Mouse (Mus musculus) kidney, postnatal 36 days (tissue): ENCODE measurements around the gene Mylpf.
"Not testable (repeated sequence)": the region's sequence is repeated elsewhere in the genome, so short reads cannot be mapped to it uniquely, and the experiment has no call there.

ENCODE experiments used
- DNase-seq, 2 experiments: peaks; one replicate each; pipeline ENCODE4 v3.0.0; 2021 to 2022; ENCODE audit warnings: mixed read lengths in 2 of 2

Gene Mylpf

GRCm38 (mm10) chr7:127208553-127209438, at the start of gene Mylpf:
Mylpf (plus strand) TSS chr7:127208890.
- DNase-seq = peak; percentile 97 to 98

- no peak for DNase-seq
Observed at GRCm38 (mm10) chr7:127162546-127162945, 46.1 kb upstream of the Mylpf start.

GRCm38 (mm10) chr7:127164002-127164401, 44.7 kb upstream of the Mylpf start:
- DNase-seq = no peak

GRCm38 (mm10) chr7:127165607-127166493, 42.8 kb upstream of the Mylpf start:
- no peak for DNase-seq

- DNase-seq = no peak
Observed at GRCm38 (mm10) chr7:127166501-127166900, 42.2 kb upstream of the Mylpf start.

- no peak for DNase-seq
Observed at GRCm38 (mm10) chr7:127176937-127177336, 31.8 kb upstream of the Mylpf start.

GRCm38 (mm10) chr7:127180783-127181182, 27.9 kb upstream of the Mylpf start:
- DNase-seq = no peak

GRCm38 (mm10) chr7:127181724-127182123, 27.0 kb upstream of the Mylpf start:
- not testable (repeated sequence) for DNase-seq

- peak in 1 of 2 experiments; percentile 39 for DNase-seq
Observed at GRCm38 (mm10) chr7:127183345-127183744, 25.3 kb upstream of the Mylpf start.

GRCm38 (mm10) chr7:127183828-127184227, 24.9 kb upstream of the Mylpf start:
- peak; percentile 27 to 59 for DNase-seq

GRCm38 (mm10) chr7:127184720-127185119, 24.0 kb upstream of the Mylpf start:
- no peak for DNase-seq

GRCm38 (mm10) chr7:127185601-127186000, 23.1 kb upstream of the Mylpf start:
- DNase-seq = peak in 1 of 2 experiments; percentile 28

GRCm38 (mm10) chr7:127187351-127187750, 21.3 kb upstream of the Mylpf start:
- no peak for DNase-seq

- DNase-seq = no peak
Observed at GRCm38 (mm10) chr7:127188305-127189276, 20.1 kb upstream of the Mylpf start.

GRCm38 (mm10) chr7:127190672-127191071, 18.0 kb upstream of the Mylpf start:
- DNase-seq = no peak

GRCm38 (mm10) chr7:127192989-127193388, 15.7 kb upstream of the Mylpf start:
- DNase-seq = peak; percentile 77 to 80

GRCm38 (mm10) chr7:127194011-127194632, 14.6 kb upstream of the Mylpf start:
- DNase-seq = no peak

- DNase-seq = no peak
Observed at GRCm38 (mm10) chr7:127194633-127195029, 14.1 kb upstream of the Mylpf start.

- DNase-seq = peak; percentile 97 to 98
Observed at GRCm38 (mm10) chr7:127195544-127196295, 13.0 kb upstream of the Mylpf start, which contains the start of gene Cd2bp2. Cd2bp2 (minus strand) TSS chr7:127196050.

- DNase-seq = no peak
Observed at GRCm38 (mm10) chr7:127196484-127196883, 12.2 kb upstream of the Mylpf start.

GRCm38 (mm10) chr7:127206606-127207005, 2.1 kb upstream of the Mylpf start:
- no peak for DNase-seq
